Mouse (Mus musculus) testis, adult 2 months (tissue): ENCODE results near the gene Borcs5. TPM values are rescaled to one million over a fixed set of nuclear protein-coding genes. Genes with fewer than 3 reads are reported as not detected.

Experiments used
- H3K27ac ChIP-seq: fragments of 200-500 bp; 2 replicates; pipeline ENCODE4 v1.5.1; 2012; ENCODE audit warnings: low read depth, low read length; ENCODE audit not compliant: control insufficient read depth, insufficient read depth
- H3K27me3 ChIP-seq: fragments of 200-500 bp; 2 replicates; pipeline ENCODE4 v1.6.1; 2012; ENCODE audit warnings: mild to moderate bottlenecking, low read length, moderate library complexity; ENCODE audit not compliant: control insufficient read depth, insufficient read depth
- H3K36me3 ChIP-seq: fragments of 200-500 bp; 2 replicates; pipeline ENCODE4 v1.6.1; 2012; ENCODE audit warnings: mild to moderate bottlenecking, low read length; ENCODE audit not compliant: control insufficient read depth, insufficient read depth
- H3K4me1 ChIP-seq: fragments of 200-500 bp; 2 replicates; pipeline ENCODE4 v1.6.1; 2012; ENCODE audit warnings: low read length; ENCODE audit not compliant: control insufficient read depth, insufficient read depth
- H3K4me3 ChIP-seq: fragments of 200-500 bp; 2 replicates; pipeline ENCODE4 v1.5.1; 2012; ENCODE audit warnings: low read depth, mild to moderate bottlenecking, low read length, moderate library complexity, mixed read lengths; ENCODE audit not compliant: control insufficient read depth
- CTCF ChIP-seq: fragments of 200-500 bp; IDR thresholded peaks from 2 replicates; pipeline ENCODE4 v1.5.1; 2012; ENCODE audit warnings: low read depth, mild to moderate bottlenecking, inconsistent platforms, low read length, moderate library complexity; ENCODE audit not compliant: control insufficient read depth, insufficient read depth, insufficient replicate concordance
- POLR2A ChIP-seq: fragments of 200-500 bp; IDR thresholded peaks from 2 replicates; pipeline ENCODE4 v1.6.1; 2012; ENCODE audit warnings: low read depth, mild to moderate bottlenecking, inconsistent platforms, low read length, moderate library complexity; ENCODE audit not compliant: control insufficient read depth
- polyA plus RNA-seq: library from polyadenylated mRNA; depleted of rRNA; stranded (reverse); fragments of >200 nt; gene quantifications from 2 replicates; pipeline ENCODE4 v1.2.3, GENCODE M21; 2012

Gene Borcs5
- polyA plus RNA-seq, 1 experiment, result 7.9 TPM

DNA sequence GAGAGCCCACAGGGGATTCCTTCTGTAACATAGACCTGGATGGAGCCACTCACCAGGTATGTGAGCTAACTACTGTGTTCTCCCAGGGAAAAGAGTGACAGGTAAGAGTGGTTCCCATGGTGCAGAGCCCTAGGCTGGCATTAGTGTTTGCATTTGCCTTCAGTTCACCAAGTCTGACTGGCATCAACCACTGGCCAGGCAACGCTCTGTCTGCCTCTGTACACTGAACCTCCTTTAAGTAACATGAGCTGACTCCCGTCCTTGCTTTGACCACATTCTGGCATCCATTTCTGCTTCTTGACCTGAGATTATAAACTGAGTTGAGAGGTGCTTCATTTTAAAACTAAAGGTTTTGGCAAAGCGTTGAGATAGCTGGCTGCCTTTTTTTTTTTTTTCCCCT lies 56.3 kb downstream of the Borcs5 start:
- Histone ChIP-seq H3K27me3 (no peaks in the 10 kb centered on the region), H3K36me3 (no peaks in the 10 kb centered on the region), H3K4me3 (no peak overlapping the region), H3K27ac (no peak overlapping the region), H3K4me1 (no peaks in the 10 kb centered on the region)
- TF ChIP-seq POLR2A, result no peak
- no peak for TF ChIP-seq CTCF

GRCm38 (mm10) chr6:134696146-134696545 lies 56.8 kb downstream of the Borcs5 start:
- TF ChIP-seq POLR2A, result no peak
- TF ChIP-seq CTCF, result no peak
- H3K4me3 ChIP-seq, result no peak overlapping the region
- H3K27me3 ChIP-seq, result no peaks in the 10 kb centered on the region
- no peaks in the 10 kb centered on the region for H3K4me1 ChIP-seq
- H3K27ac ChIP-seq, result no peak overlapping the region
- no peaks in the 10 kb centered on the region for H3K36me3 ChIP-seq

GRCm38 (mm10) chr6:134696554-134696953 lies 57.2 kb downstream of the Borcs5 start:
- no peaks in the 10 kb centered on the region for H3K4me1 ChIP-seq
- H3K27ac ChIP-seq, result no peak overlapping the region
- no peak for TF ChIP-seq POLR2A
- no peak for TF ChIP-seq CTCF
- H3K4me3 ChIP-seq, result no peak overlapping the region
- no peaks in the 10 kb centered on the region for H3K36me3 ChIP-seq
- H3K27me3 ChIP-seq, result no peaks in the 10 kb centered on the region

DNA sequence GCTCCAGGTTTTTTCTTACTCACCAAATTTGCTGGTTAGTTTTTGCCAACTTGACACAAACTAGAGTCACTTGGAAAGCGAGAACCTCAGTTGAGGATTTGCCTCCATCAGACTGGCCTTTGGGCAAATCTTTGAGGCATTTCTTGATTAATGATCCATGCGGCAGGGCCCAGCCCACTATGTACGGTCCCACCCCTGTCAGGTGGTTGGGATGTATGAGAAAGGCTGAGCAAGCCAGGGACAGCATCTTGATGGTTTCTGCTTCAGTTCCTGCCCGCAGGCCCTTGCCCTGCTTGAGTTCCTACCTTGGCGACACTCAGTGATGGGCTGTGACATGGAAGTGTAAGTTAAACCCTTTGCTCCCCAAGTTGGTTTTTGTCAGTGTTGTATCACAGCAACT lies 58.9 kb downstream of the Borcs5 start:
- no peak overlapping the region for H3K4me3 ChIP-seq
- no peaks in the 10 kb centered on the region for H3K4me1 ChIP-seq
- no peaks in the 10 kb centered on the region for H3K27me3 ChIP-seq
- no peaks in the 10 kb centered on the region for H3K36me3 ChIP-seq
- H3K27ac ChIP-seq, result no peak overlapping the region
- TF ChIP-seq POLR2A, result no peak
- no peak for TF ChIP-seq CTCF

- no peaks in the 10 kb centered on the region for H3K36me3 ChIP-seq
- no peak overlapping the region for H3K27ac ChIP-seq
- H3K27me3 ChIP-seq, result no peaks in the 10 kb centered on the region
- H3K4me1 ChIP-seq, result no peaks in the 10 kb centered on the region
- TF ChIP-seq CTCF (no peak), POLR2A (no peak)
- H3K4me3 ChIP-seq, result no peak overlapping the region
Observed at GRCm38 (mm10) chr6:134700451-134701210, 61.3 kb downstream of the Borcs5 start.

GRCm38 (mm10) chr6:134701211-134701602 lies 61.9 kb downstream of the Borcs5 start:
- H3K4me1 ChIP-seq, result no peaks in the 10 kb centered on the region
- no peak for TF ChIP-seq POLR2A
- no peak for TF ChIP-seq CTCF
- H3K27me3 ChIP-seq, result no peaks in the 10 kb centered on the region
- H3K4me3 ChIP-seq, result no peak overlapping the region
- no peaks in the 10 kb centered on the region for H3K36me3 ChIP-seq
- H3K27ac ChIP-seq, result no peak overlapping the region

GRCm38 (mm10) chr6:134702184-134702583 lies 62.9 kb downstream of the Borcs5 start:
- TF ChIP-seq POLR2A, result no peak
- no peak for TF ChIP-seq CTCF
- Histone ChIP-seq H3K27ac (no peak overlapping the region), H3K4me1 (no peaks in the 10 kb centered on the region), H3K27me3 (no peaks in the 10 kb centered on the region), H3K36me3 (no peaks in the 10 kb centered on the region), H3K4me3 (no peak overlapping the region)
